Mouse (Mus musculus) stomach, embryonic 15.5 days (tissue): ENCODE measurements around the gene Prl7a2. TPM values are rescaled to one million over a fixed set of nuclear protein-coding genes. Genes with fewer than 3 reads are reported as not detected.

ENCODE experiments used
- ATAC-seq: fragments of 200-750 bp; cut with Nextera tagmentation; 2 replicates; pipeline ENCODE4 v1.8.0; 2017; ENCODE audit warnings: low read depth, moderate number of reproducible peaks, moderate TSS enrichment; ENCODE audit not compliant: insufficient read depth, low FRiP score
- H3K27ac ChIP-seq: fragments of 300-500 bp; sonication (generic); 2 replicates; pipeline ENCODE4 v1.5.1; 2015; ENCODE audit warnings: mild to moderate bottlenecking, inconsistent platforms
- H3K27me3 ChIP-seq: fragments of 300-500 bp; sonication (generic); replicated peaks from 2 replicates; pipeline ENCODE4 v1.6.1; 2015; ENCODE audit warnings: inconsistent platforms
- H3K36me3 ChIP-seq: fragments of 300-500 bp; sonication (generic); 2 replicates; pipeline ENCODE4 v1.6.1; 2015; ENCODE audit warnings: inconsistent platforms
- H3K4me1 ChIP-seq: fragments of 300-500 bp; sonication (generic); 2 replicates; pipeline ENCODE4 v1.6.1; 2015; ENCODE audit warnings: inconsistent platforms
- H3K4me2 ChIP-seq: fragments of 300-500 bp; sonication (generic); 2 replicates; pipeline ENCODE4 v1.6.1; 2015; ENCODE audit warnings: mild to moderate bottlenecking, inconsistent platforms
- H3K4me3 ChIP-seq: fragments of 300-500 bp; sonication (generic); replicated peaks from 2 replicates; pipeline ENCODE4 v1.5.1; 2015; ENCODE audit warnings: inconsistent platforms
- H3K9ac ChIP-seq: fragments of 300-500 bp; sonication (generic); 2 replicates; pipeline ENCODE4 v1.6.1; 2015; ENCODE audit warnings: inconsistent platforms
- H3K9me3 ChIP-seq: fragments of 300-500 bp; sonication (generic); 2 replicates; pipeline ENCODE4 v1.6.1; 2016; ENCODE audit warnings: inconsistent platforms
- WGBS: fragments of 180-500 bp; shearing (Covaris S2); methylation state at CpG from one replicate; pipeline ENCODE4 v1.1.7; 2015; 5-methylcytosine and 5-hydroxymethylcytosine counted together
- polyA plus RNA-seq: library from polyadenylated mRNA; unstranded; fragments of >200 nt; fragmentation: Nextera tagmentation; extraction: Ambion mirVana; gene quantifications from 2 replicates; pipeline ENCODE4 v1.2.1, GENCODE M21; 2015

Prl7a2 gene
- polyA plus RNA-seq, result not detected in 2 replicates

GRCm38 (mm10) chr13:27667936-27668335 lies at the start of gene Prl7a2:
Gene Prl7a2 (minus strand): TSS chr13:27668036.
- Histone ChIP-seq H3K36me3 (no peaks in the 10 kb centered on the region), H3K4me1 (no peaks in the 10 kb centered on the region), H3K27me3 (no peaks in the 10 kb centered on the region), H3K9ac (no peak within 1 kb of the TSS), H3K27ac (no peak within 1 kb of the TSS), H3K4me2 (no peak within 1 kb of the TSS), H3K9me3 (no peaks in the 10 kb centered on the region), H3K4me3 (no peak within 1 kb of the TSS)
- no peak for ATAC-seq
- WGBS, result 88% methylated on average over 4 of the region's 4 CpGs

DNA sequence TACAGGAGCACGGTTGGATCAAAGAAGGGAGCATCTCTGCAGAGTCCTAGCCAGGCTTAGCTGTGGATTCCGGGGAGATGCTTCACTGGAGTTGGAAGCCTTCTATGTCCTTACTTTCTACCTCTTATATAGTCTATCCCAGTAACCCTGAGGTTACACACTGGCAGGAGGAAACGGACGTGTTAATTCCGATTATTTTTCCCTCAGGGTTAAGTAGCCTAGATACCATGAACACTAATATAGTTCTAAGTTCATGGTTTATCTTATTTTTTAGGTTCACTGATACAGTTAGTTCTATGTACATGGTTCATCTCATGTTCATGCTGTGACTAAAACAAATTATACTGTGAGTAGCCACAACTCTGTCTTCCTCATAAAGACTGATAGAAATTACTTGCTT lies 48.8 kb upstream of the Prl7a2 start, which contains the start of gene Prl7d1:
TSS of gene Prl7d1 (minus strand) at position 101 of the 400 bp plus-strand sequence.
- no peaks in the 10 kb centered on the region for H3K4me1 ChIP-seq
- ATAC-seq, result no peak
- H3K9me3 ChIP-seq, result no peaks in the 10 kb centered on the region
- H3K27ac ChIP-seq, result no peak within 1 kb of the TSS
- H3K4me2 ChIP-seq, result no peak within 1 kb of the TSS
- H3K36me3 ChIP-seq, result no peaks in the 10 kb centered on the region
- H3K27me3 ChIP-seq, result no peaks in the 10 kb centered on the region
- H3K9ac ChIP-seq, result no peak within 1 kb of the TSS
- 74% methylated on average over 5 of the region's 5 CpGs for WGBS
- no peak within 1 kb of the TSS for H3K4me3 ChIP-seq

DNA sequence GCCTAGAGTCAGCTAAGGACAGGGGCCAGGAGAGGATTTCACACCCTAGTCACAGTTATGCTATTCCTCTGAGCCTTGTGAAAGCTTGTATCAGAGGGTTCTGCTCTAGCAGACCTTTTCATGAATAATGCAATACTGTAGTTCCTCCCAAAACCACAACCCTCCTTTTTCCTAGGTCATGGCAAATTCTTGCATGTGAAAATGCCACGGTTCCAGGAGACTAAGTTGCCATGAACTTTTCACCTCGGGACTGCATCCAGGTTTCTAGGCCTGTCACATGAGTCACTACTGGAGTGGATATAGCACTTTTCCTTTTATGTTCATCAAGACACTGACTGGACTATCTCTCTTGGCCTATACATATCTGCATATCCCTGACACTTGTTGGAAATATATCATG lies 38.7 kb upstream of the Prl7a2 start:
- Histone ChIP-seq H3K4me2 (no peak overlapping the region), H3K36me3 (no peaks in the 10 kb centered on the region), H3K9ac (no peak overlapping the region), H3K4me3 (no peak overlapping the region), H3K9me3 (no peaks in the 10 kb centered on the region), H3K27ac (no peak overlapping the region), H3K27me3 (no peaks in the 10 kb centered on the region), H3K4me1 (no peaks in the 10 kb centered on the region)
- 71% methylated on average over 2 of the region's 2 CpGs for WGBS
- no peak for ATAC-seq

DNA sequence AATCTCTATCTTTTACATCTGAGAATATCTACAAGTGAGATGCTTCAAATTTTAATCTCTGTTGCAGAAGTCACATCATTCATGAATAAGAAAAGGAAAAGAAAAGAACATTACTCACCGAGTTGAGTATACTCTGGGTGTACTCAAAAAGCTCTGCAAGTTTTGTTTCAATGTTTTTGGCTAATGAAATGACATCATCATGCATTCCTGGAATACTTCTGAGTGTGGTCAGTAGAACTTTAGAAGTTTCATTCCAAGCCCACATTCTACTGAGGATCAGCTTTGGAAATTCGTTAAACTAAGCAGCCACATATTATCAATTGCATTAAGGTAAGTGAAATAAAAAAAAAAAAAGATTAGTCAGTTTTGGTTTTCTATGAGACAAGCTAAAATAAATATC lies 7.1 kb downstream of the Prl7a2 start:
- Histone ChIP-seq H3K9ac (no peak overlapping the region), H3K27me3 (no peaks in the 10 kb centered on the region), H3K4me3 (no peak overlapping the region), H3K36me3 (no peaks in the 10 kb centered on the region), H3K9me3 (no peaks in the 10 kb centered on the region), H3K4me2 (no peak overlapping the region), H3K4me1 (no peaks in the 10 kb centered on the region), H3K27ac (no peak overlapping the region)
- 73% methylated on average over 2 of the region's 2 CpGs for WGBS
- no peak for ATAC-seq

GRCm38 (mm10) chr13:27642393-27642792 lies 25.4 kb downstream of the Prl7a2 start, which contains the start of gene Prl7a1:
Gene Prl7a1 (minus strand): TSS chr13:27642493.
- no peak within 1 kb of the TSS for H3K4me3 ChIP-seq
- WGBS, result 91% methylated on average over 3 of the region's 3 CpGs
- H3K27me3 ChIP-seq, result no peaks in the 10 kb centered on the region
- H3K9me3 ChIP-seq, result no peaks in the 10 kb centered on the region
- H3K4me1 ChIP-seq, result no peaks in the 10 kb centered on the region
- ATAC-seq, result no peak
- no peaks in the 10 kb centered on the region for H3K36me3 ChIP-seq
- H3K27ac ChIP-seq, result no peak within 1 kb of the TSS
- H3K9ac ChIP-seq, result no peak within 1 kb of the TSS
- no peak within 1 kb of the TSS for H3K4me2 ChIP-seq

DNA sequence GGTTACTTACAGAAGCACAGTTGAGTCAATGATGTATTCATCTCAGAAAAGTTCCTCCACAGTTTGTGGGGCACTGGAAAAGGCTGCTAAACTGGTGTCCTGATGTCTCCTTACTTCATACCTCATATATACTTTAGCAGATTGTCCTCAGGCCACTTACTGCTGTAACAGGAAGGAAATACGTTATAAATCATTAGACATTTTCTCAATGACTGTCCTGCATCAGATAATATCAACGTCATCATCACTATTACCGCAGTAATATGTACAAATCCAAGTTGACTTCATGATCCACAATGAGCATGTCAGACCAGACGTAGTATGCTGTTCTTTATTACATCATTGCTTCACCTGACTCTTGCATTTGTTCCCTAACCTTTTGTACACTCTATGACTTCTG lies 57.4 kb downstream of the Prl7a2 start, which contains the start of gene Prl7b1:
TSS of gene Prl7b1 (minus strand) at position 101 of the 400 bp plus-strand sequence.
- no peak within 1 kb of the TSS for H3K27ac ChIP-seq
- no peak within 1 kb of the TSS for H3K4me3 ChIP-seq
- H3K4me1 ChIP-seq, result no peaks in the 10 kb centered on the region
- no peak within 1 kb of the TSS for H3K4me2 ChIP-seq
- no peaks in the 10 kb centered on the region for H3K36me3 ChIP-seq
- ATAC-seq, result no peak
- WGBS, result 71% methylated on average over 4 of the region's 4 CpGs
- H3K27me3 ChIP-seq, result no peaks in the 10 kb centered on the region
- no peak within 1 kb of the TSS for H3K9ac ChIP-seq
- H3K9me3 ChIP-seq, result no peaks in the 10 kb centered on the region

Other genes with a start within 250 kb of the Prl7a2 start
- not detected in 2 replicates for gene Prl8a6, start 229.3 kb downstream of the Prl7a2 start, polyA plus RNA-seq
- gene Prl8a8, start 154.8 kb downstream of the Prl7a2 start, polyA plus RNA-seq, result not detected in 2 replicates
- gene Prl8a9, start 103.4 kb downstream of the Prl7a2 start, polyA plus RNA-seq, result not detected in 2 replicates
- gene Prl8a1, start 85.9 kb downstream of the Prl7a2 start, polyA plus RNA-seq, result not detected in 2 replicates
- not detected in 2 replicates for gene Prl7b1, start 57.5 kb downstream of the Prl7a2 start, polyA plus RNA-seq
- not detected in 2 replicates for gene Prl7a1, start 25.5 kb downstream of the Prl7a2 start, polyA plus RNA-seq
- not detected in 2 replicates for gene Prl7d1, start 48.7 kb upstream of the Prl7a2 start, polyA plus RNA-seq
- not detected in 2 replicates for gene Prl7c1, start 112.8 kb upstream of the Prl7a2 start, polyA plus RNA-seq
- not detected in 2 replicates for gene Prl2a1, start 133.6 kb upstream of the Prl7a2 start, polyA plus RNA-seq
- not detected in 2 replicates for gene Prl2c1, start 181.3 kb upstream of the Prl7a2 start, polyA plus RNA-seq